Mouse (Mus musculus) spleen, adult 2 months (tissue): ENCODE measurements at regions not wholly inside any gene's neighbourhood (a gene's known extent, or its start where the extent isn't known, plus 50 kb on each side); places are given as distances from the start of the nearest gene placed in this dataset.

Experiments used
- CTCF ChIP-seq: fragments of 200-500 bp; IDR thresholded peaks from 2 replicates; pipeline ENCODE4 v1.5.1; 2011; ENCODE audit warnings: mild to moderate bottlenecking, inconsistent platforms; ENCODE audit not compliant: insufficient read depth, insufficient read length, insufficient replicate concordance; ENCODE audit errors: extremely low read depth
- POLR2A ChIP-seq: fragments of 200-500 bp; IDR thresholded peaks from 2 replicates; pipeline ENCODE4 v1.6.1; 2011; ENCODE audit warnings: low read depth, low read length, inconsistent platforms

DNA sequence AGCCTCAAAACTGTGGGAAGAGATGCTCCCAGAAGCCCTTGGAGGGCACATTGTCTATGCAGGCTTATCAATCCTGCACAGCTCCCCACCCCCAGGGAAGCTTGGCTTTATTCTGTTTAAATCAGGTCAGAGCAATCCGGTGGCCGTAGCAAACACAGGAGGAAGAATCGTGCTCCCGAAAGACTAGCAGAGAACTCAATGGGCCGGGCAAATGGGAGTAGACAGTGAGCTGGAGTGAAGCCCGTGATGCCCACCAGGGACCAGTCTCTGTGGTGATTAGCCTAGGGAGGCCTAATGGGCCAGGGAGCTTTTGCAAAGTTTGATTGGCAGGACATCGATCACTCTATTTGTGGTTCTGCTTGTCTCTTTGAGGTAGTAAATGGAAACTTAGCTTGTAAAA, 51.0 kb upstream of the Tcerg1l start:
- no peak for TF ChIP-seq POLR2A
- no peak for TF ChIP-seq CTCF
